Mouse (Mus musculus) heart, embryonic 13.5 days (tissue): ENCODE measurements around the gene Inhbc. TPM values are rescaled to one million over a fixed set of nuclear protein-coding genes. Genes with fewer than 3 reads are reported as not detected.
A peak's percentile ranks its signal among the peaks of the same experiment; 100 is the strongest.

Source experiments
- ATAC-seq: fragments of 200-750 bp; cut with Nextera tagmentation; 2 replicates; pipeline ENCODE4 v1.8.0; 2017; ENCODE audit warnings: moderate TSS enrichment; ENCODE audit not compliant: insufficient number of reproducible peaks, low FRiP score, low TSS enrichment; ENCODE audit errors: extremely low read depth
- H3K27ac ChIP-seq: fragments of 300-500 bp; sonication (generic); replicated peaks from 2 replicates; pipeline ENCODE4 v1.5.1; 2015; ENCODE audit warnings: moderate library complexity, mild to moderate bottlenecking, inconsistent platforms
- H3K27me3 ChIP-seq: fragments of 300-500 bp; sonication (generic); replicated peaks from 2 replicates; pipeline ENCODE4 v1.6.1; 2015; ENCODE audit warnings: mild to moderate bottlenecking, inconsistent platforms
- H3K36me3 ChIP-seq: fragments of 300-500 bp; sonication (generic); 2 replicates; pipeline ENCODE4 v1.6.1; 2015; ENCODE audit warnings: mild to moderate bottlenecking, inconsistent platforms
- H3K4me1 ChIP-seq: fragments of 300-500 bp; sonication (generic); 2 replicates; pipeline ENCODE4 v1.6.1; 2015; ENCODE audit warnings: inconsistent platforms
- H3K4me2 ChIP-seq: fragments of 300-500 bp; sonication (generic); 2 replicates; pipeline ENCODE4 v1.6.1; 2015; ENCODE audit warnings: inconsistent platforms, mild to moderate bottlenecking, moderate library complexity
- H3K4me3 ChIP-seq: fragments of 300-500 bp; sonication (generic); 2 replicates; pipeline ENCODE4 v1.5.1; 2015; ENCODE audit warnings: moderate library complexity, mild to moderate bottlenecking, inconsistent platforms
- H3K9ac ChIP-seq: fragments of 300-500 bp; sonication (generic); 2 replicates; pipeline ENCODE4 v1.6.1; 2015; ENCODE audit warnings: inconsistent platforms, mild to moderate bottlenecking, moderate library complexity
- H3K9me3 ChIP-seq: fragments of 300-500 bp; sonication (generic); 2 replicates; pipeline ENCODE4 v1.6.1; 2016; ENCODE audit warnings: inconsistent platforms
- WGBS: fragments of 180-500 bp; shearing (Covaris S2); methylation state at CpG from one replicate; pipeline ENCODE4 v1.1.7; 2015; ENCODE audit warnings: mixed read lengths; 5-methylcytosine and 5-hydroxymethylcytosine counted together
- polyA plus RNA-seq: library from polyadenylated mRNA; unstranded; fragments of >200 nt; fragmentation: Nextera tagmentation; extraction: Ambion mirVana; gene quantifications from 2 replicates; pipeline ENCODE4 v1.2.1, GENCODE M21; 2015

Inhbc gene
- not detected in 2 replicates for polyA plus RNA-seq

- ATAC-seq: no peak
- Histone ChIP-seq H3K4me3 (no peak within 1 kb of the TSS), H3K27me3 (peaks cover 5% of the 10 kb centered on the region; the same call in 1 of the 2 replicates), H3K4me1 (no peaks in the 10 kb centered on the region), H3K9me3 (no peaks in the 10 kb centered on the region), H3K36me3 (no peaks in the 10 kb centered on the region), H3K27ac (no peak within 1 kb of the TSS), H3K9ac (no peak within 1 kb of the TSS), H3K4me2 (no peak within 1 kb of the TSS)
- WGBS: 64% methylated on average over 22 of the region's 22 CpGs
These were observed at the start of gene Inhbc for GRCm38 (mm10) chr10:127369834-127370820. TSS of gene Inhbc (minus strand) at chr10:127370431.

- H3K4me1 ChIP-seq: peaks cover 32% of the 10 kb centered on the region
- H3K27ac ChIP-seq: no peak overlapping the region
- H3K36me3 ChIP-seq: peaks cover 9% of the 10 kb centered on the region
- H3K9ac ChIP-seq: no peak overlapping the region
- no peak overlapping the region for H3K4me2 ChIP-seq
- no peak for ATAC-seq
- WGBS: 81% methylated on average over 3 of the region's 3 CpGs
- no peaks in the 10 kb centered on the region for H3K9me3 ChIP-seq
- no peak overlapping the region for H3K4me3 ChIP-seq
- no peaks in the 10 kb centered on the region for H3K27me3 ChIP-seq
These were observed 43.9 kb upstream of the Inhbc start for GRCm38 (mm10) chr10:127414141-127414540.

GRCm38 (mm10) chr10:127413585-127413984 lies 43.4 kb upstream of the Inhbc start:
- no peak overlapping the region for H3K4me3 ChIP-seq
- no peaks in the 10 kb centered on the region for H3K9me3 ChIP-seq
- H3K4me1 ChIP-seq: peaks cover 29% of the 10 kb centered on the region
- H3K4me2 ChIP-seq: no peak overlapping the region
- 79% methylated on average over 1 of the region's 1 CpGs for WGBS
- H3K9ac ChIP-seq: no peak overlapping the region
- H3K27me3 ChIP-seq: no peaks in the 10 kb centered on the region
- H3K27ac ChIP-seq: no peak overlapping the region
- ATAC-seq: no peak
- peaks cover 10% of the 10 kb centered on the region for H3K36me3 ChIP-seq

- Histone ChIP-seq H3K36me3 (peaks cover 10% of the 10 kb centered on the region), H3K9ac (no peak overlapping the region), H3K9me3 (no peaks in the 10 kb centered on the region), H3K4me2 (no peak overlapping the region), H3K4me3 (no peak overlapping the region), H3K27me3 (no peaks in the 10 kb centered on the region), H3K27ac (no peak overlapping the region), H3K4me1 (peaks cover 29% of the 10 kb centered on the region)
- no peak for ATAC-seq
- 50% methylated on average over 2 of the region's 2 CpGs for WGBS
These were observed 42.5 kb upstream of the Inhbc start for GRCm38 (mm10) chr10:127412776-127413175.

- Histone ChIP-seq H3K27ac (peak overlapping the region; percentile 64), H3K4me3 (no peak overlapping the region), H3K9ac (peak overlapping the region; percentile 35; the same call in 1 of the 2 replicates), H3K27me3 (no peaks in the 10 kb centered on the region), H3K4me2 (peak overlapping the region; percentile 28; the same call in 1 of the 2 replicates), H3K36me3 (peaks cover 15% of the 10 kb centered on the region), H3K9me3 (no peaks in the 10 kb centered on the region), H3K4me1 (peaks cover 29% of the 10 kb centered on the region)
- no peak for ATAC-seq
- 35% methylated on average over 5 of the region's 5 CpGs for WGBS
These were observed 41.9 kb upstream of the Inhbc start for GRCm38 (mm10) chr10:127412101-127412500.

- Histone ChIP-seq H3K27ac (no peak overlapping the region), H3K4me3 (no peak overlapping the region), H3K4me2 (no peak overlapping the region), H3K9ac (no peak overlapping the region), H3K27me3 (no peaks in the 10 kb centered on the region), H3K36me3 (peaks cover 28% of the 10 kb centered on the region), H3K4me1 (peaks cover 24% of the 10 kb centered on the region), H3K9me3 (no peaks in the 10 kb centered on the region)
- no peak for ATAC-seq
- 58% methylated on average over 4 of the region's 4 CpGs for WGBS
These were observed 37.2 kb upstream of the Inhbc start for GRCm38 (mm10) chr10:127407391-127407790.

GRCm38 (mm10) chr10:127404701-127405100 lies 34.5 kb upstream of the Inhbc start:
- no peak overlapping the region for H3K9ac ChIP-seq
- H3K4me3 ChIP-seq: no peak overlapping the region
- 86% methylated on average over 3 of the region's 3 CpGs for WGBS
- ATAC-seq: no peak
- H3K4me2 ChIP-seq: no peak overlapping the region
- no peaks in the 10 kb centered on the region for H3K4me1 ChIP-seq
- H3K27ac ChIP-seq: no peak overlapping the region
- no peaks in the 10 kb centered on the region for H3K9me3 ChIP-seq
- no peaks in the 10 kb centered on the region for H3K27me3 ChIP-seq
- peaks cover 55% of the 10 kb centered on the region for H3K36me3 ChIP-seq

- Histone ChIP-seq H3K4me3 (no peak overlapping the region), H3K27ac (no peak overlapping the region), H3K4me1 (peaks cover 5% of the 10 kb centered on the region), H3K27me3 (no peaks in the 10 kb centered on the region), H3K9ac (no peak overlapping the region), H3K9me3 (no peaks in the 10 kb centered on the region), H3K4me2 (no peak overlapping the region), H3K36me3 (peaks cover 53% of the 10 kb centered on the region)
- 76% methylated on average over 6 of the region's 6 CpGs for WGBS
- ATAC-seq: no peak
These were observed 21.5 kb upstream of the Inhbc start for GRCm38 (mm10) chr10:127391774-127392173.

GRCm38 (mm10) chr10:127381743-127382134 lies 11.5 kb upstream of the Inhbc start:
- ATAC-seq: no peak

GRCm38 (mm10) chr10:127380767-127381742 lies 10.8 kb upstream of the Inhbc start:
- peak overlapping the region; percentile 73 for H3K4me3 ChIP-seq
- H3K4me1 ChIP-seq: peaks cover 38% of the 10 kb centered on the region
- peak overlapping the region; percentile 98 for H3K27ac ChIP-seq
- H3K9ac ChIP-seq: peak overlapping the region; percentile 95
- peak overlapping the region; percentile 81 for H3K4me2 ChIP-seq
- H3K27me3 ChIP-seq: no peaks in the 10 kb centered on the region
- H3K36me3 ChIP-seq: no peaks in the 10 kb centered on the region
- under 1% methylated on average over 18 of the region's 79 CpGs for WGBS
- H3K9me3 ChIP-seq: 0 out of 2 replicates have a peak, but pooled peaks cover 2% of the 10 kb centered on the region
- ATAC-seq: peak; percentile 84

More at GRCm38 (mm10) chr10:127381743-127382134, 11.5 kb upstream of the Inhbc start:
- H3K4me1 ChIP-seq: peaks cover 43% of the 10 kb centered on the region
- H3K4me2 ChIP-seq: peak overlapping the region; percentile 81
- 52% methylated on average over 2 of the region's 2 CpGs for WGBS
- no peaks in the 10 kb centered on the region for H3K36me3 ChIP-seq
- peak overlapping the region; percentile 98 for H3K27ac ChIP-seq
- no peaks in the 10 kb centered on the region for H3K9me3 ChIP-seq
- H3K27me3 ChIP-seq: no peaks in the 10 kb centered on the region
- peak overlapping the region; percentile 73 for H3K4me3 ChIP-seq
- H3K9ac ChIP-seq: peak overlapping the region; percentile 95

- peak; percentile 93 for ATAC-seq
- H3K27me3 ChIP-seq: no peaks in the 10 kb centered on the region
- 0 out of 2 replicates have a peak, but pooled peaks cover 3% of the 10 kb centered on the region for H3K9me3 ChIP-seq
- peaks cover 31% of the 10 kb centered on the region for H3K4me1 ChIP-seq
- peak within 1 kb of the TSS; percentile 98 for H3K27ac ChIP-seq
- H3K9ac ChIP-seq: peak within 1 kb of the TSS; percentile 95
- peak within 1 kb of the TSS; percentile 73 for H3K4me3 ChIP-seq
- WGBS: under 1% methylated on average over 40 of the region's 53 CpGs
- peak within 1 kb of the TSS; percentile 81 for H3K4me2 ChIP-seq
- no peaks in the 10 kb centered on the region for H3K36me3 ChIP-seq
These were observed 10.0 kb upstream of the Inhbc start, which contains the start of gene R3hdm2 for GRCm38 (mm10) chr10:127380251-127380691. TSS of gene R3hdm2 (plus strand) at chr10:127380327.
